Mouse (Mus musculus) effector memory CD4-positive, alpha-beta T cell, adult 5 months (primary cell): ENCODE measurements around the gene Zfp711. TPM values are rescaled to one million over a fixed set of nuclear protein-coding genes. Genes with fewer than 3 reads are reported as not detected.

ENCODE experiments used
- polyA plus RNA-seq: library from polyadenylated mRNA; unstranded; fragments of 100-300 nt; shearing (Covaris generic); gene quantifications from one replicate; pipeline ENCODE4 v1.2.1, GENCODE M21; 2017

The Zfp711 gene
- polyA plus RNA-seq = not detected

GRCm38 (mm10) chrX:112600511-112601305, at the start of gene Zfp711:
Zfp711 (plus strand) TSS chrX:112600526.

Other genes with a start within 250 kb of the Zfp711 start
- not detected for gene Satl1, start 193.7 kb upstream of the Zfp711 start, polyA plus RNA-seq
- not detected for gene 2010106E10Rik, start 105.3 kb upstream of the Zfp711 start, polyA plus RNA-seq
- gene Pof1b, start 98.1 kb downstream of the Zfp711 start, polyA plus RNA-seq = not detected